Comparison of ENCODE assay signal across 8 mouse cellular contexts in genomic region chr12:103532649-103533395, GRCm38 (mm10). TPM values are rescaled to one million over a fixed set of nuclear protein-coding genes. Genes with fewer than 3 reads are reported as not detected.
DNase-seq lines count a peak whose midpoint lies in the region; ATAC-seq lines count a peak whose summit lies in the region.

No protein-coding gene starts in this region.

- peak overlapping the region; percentile 50 for H3K4me3 ChIP-seq in embryonic facial prominence, embryonic 12.5 days
- H3K4me3 ChIP-seq in heart, embryonic 13.5 days = peak overlapping the region; percentile 78
- peak overlapping the region; percentile 64 for H3K4me3 ChIP-seq in midbrain, embryonic 11.5 days (ENCODE audit: low read depth, low read length)

- WGBS in embryonic facial prominence, embryonic 12.5 days = 1% methylated on average over 44 of the region's 44 CpGs
- 2% methylated on average over 38 of the region's 44 CpGs for WGBS in heart, embryonic 13.5 days
- WGBS in midbrain, embryonic 11.5 days = under 1% methylated on average over 44 of the region's 44 CpGs

- H3K36me3 ChIP-seq in embryonic facial prominence, embryonic 12.5 days = no peaks in the 10 kb centered on the region
- no peaks in the 10 kb centered on the region for H3K36me3 ChIP-seq in heart, embryonic 13.5 days
- no peaks in the 10 kb centered on the region for H3K36me3 ChIP-seq in midbrain, embryonic 11.5 days (ENCODE audit: control insufficient read depth, insufficient read depth, low read length)

- no peak overlapping the region for H3K27ac ChIP-seq in embryonic facial prominence, embryonic 12.5 days
- no peak overlapping the region for H3K27ac ChIP-seq in heart, embryonic 13.5 days (replicated peaks)
- no peak overlapping the region for H3K27ac ChIP-seq in midbrain, embryonic 11.5 days (ENCODE audit: low read depth, low read length)

- peak overlapping the region; percentile 67 for H3K9ac ChIP-seq in embryonic facial prominence, embryonic 12.5 days
- H3K9ac ChIP-seq in heart, embryonic 13.5 days = peak overlapping the region; percentile 83
- peak overlapping the region; percentile 75 for H3K9ac ChIP-seq in midbrain, embryonic 11.5 days (ENCODE audit: low read length)

- peaks cover 9% of the 10 kb centered on the region; the same call in 1 of the 2 replicates for H3K27me3 ChIP-seq in embryonic facial prominence, embryonic 12.5 days
- H3K27me3 ChIP-seq in heart, embryonic 13.5 days (replicated peaks) = peaks cover 33% of the 10 kb centered on the region
- no peaks in the 10 kb centered on the region for H3K27me3 ChIP-seq in midbrain, embryonic 11.5 days (ENCODE audit: control insufficient read depth, insufficient read depth, low read length)

- peak overlapping the region; percentile 93 for H3K4me2 ChIP-seq in embryonic facial prominence, embryonic 12.5 days (replicated peaks)
- peak overlapping the region; percentile 100 for H3K4me2 ChIP-seq in heart, embryonic 13.5 days
- H3K4me2 ChIP-seq in midbrain, embryonic 11.5 days = peak overlapping the region; percentile 94

- no peaks in the 10 kb centered on the region for H3K9me3 ChIP-seq in embryonic facial prominence, embryonic 12.5 days
- no peaks in the 10 kb centered on the region for H3K9me3 ChIP-seq in heart, embryonic 13.5 days
- no peaks in the 10 kb centered on the region for H3K9me3 ChIP-seq in midbrain, embryonic 11.5 days (ENCODE audit: control insufficient read depth, low read length)

- peak; percentile 60 for DNase-seq in embryo, embryonic 10 days (ENCODE audit: low spot score)
- no peak for DNase-seq in embryo, embryonic 9.5 days (ENCODE audit: extremely low spot score)
- peak; percentile 8 for DNase-seq in T-cell, adult 2 months (ENCODE audit: low spot score)
- DNase-seq in kidney, postnatal 25 days = peak; percentile 12 to 53
- peak; percentile 96 for DNase-seq in midbrain, embryonic 11.5 days (ENCODE audit: low spot score, missing footprints)
- peak; percentile 9 for DNase-seq in thymus, postnatal 25 days

- peak; percentile 77 for ATAC-seq in embryonic facial prominence, embryonic 12.5 days (ENCODE audit: insufficient number of reproducible peaks, insufficient read depth, low FRiP score, low TSS enrichment)
- ATAC-seq in heart, embryonic 13.5 days (ENCODE audit: extremely low read depth, insufficient number of reproducible peaks, low FRiP score, low TSS enrichment) = 0 out of 2 replicates have a peak, but pooled peaks have one; percentile 8
- peak; percentile 75 for ATAC-seq in midbrain, embryonic 11.5 days (ENCODE audit: low FRiP score)

- H3K4me1 ChIP-seq in embryonic facial prominence, embryonic 12.5 days = peaks cover 5% of the 10 kb centered on the region; the same call in 1 of the 2 replicates
- peaks cover 9% of the 10 kb centered on the region for H3K4me1 ChIP-seq in heart, embryonic 13.5 days
- peaks cover 4% of the 10 kb centered on the region for H3K4me1 ChIP-seq in midbrain, embryonic 11.5 days (ENCODE audit: control insufficient read depth, insufficient read depth, low read length)

RNA-seq across cellular contexts. Expression of gene Ppp4r4, which starts 0.7 kb away (rescaled TPM):
- polyA plus RNA-seq in embryonic facial prominence, embryonic 12.5 days (2016; fragmentation: Nextera tagmentation; extraction: Ambion mirVana) = 2.3 and 2.4 TPM in 2 replicates
- 0.19 and 0.31 TPM in 2 replicates for polyA plus RNA-seq in heart, embryonic 13.5 days (2015; fragmentation: Nextera tagmentation; extraction: Ambion mirVana)
- 3.5 and 4.7 TPM in 2 replicates for polyA plus RNA-seq in midbrain, embryonic 11.5 days (2014; fragmentation: Nextera tagmentation; extraction: Ambion mirVana)

Comparison
In these comparisons a context has a peak if more than half of its experiments do, and no peak if none do; other contexts are left out.
1. ATAC-seq: peak in every context shown above with its lines; median percentile 77 in embryonic facial prominence, embryonic 12.5 days; 75 in midbrain, embryonic 11.5 days; 8 in heart, embryonic 13.5 days.